Mouse (Mus musculus): ENCODE results near the gene Trpv6.

The Trpv6 gene

DNA sequence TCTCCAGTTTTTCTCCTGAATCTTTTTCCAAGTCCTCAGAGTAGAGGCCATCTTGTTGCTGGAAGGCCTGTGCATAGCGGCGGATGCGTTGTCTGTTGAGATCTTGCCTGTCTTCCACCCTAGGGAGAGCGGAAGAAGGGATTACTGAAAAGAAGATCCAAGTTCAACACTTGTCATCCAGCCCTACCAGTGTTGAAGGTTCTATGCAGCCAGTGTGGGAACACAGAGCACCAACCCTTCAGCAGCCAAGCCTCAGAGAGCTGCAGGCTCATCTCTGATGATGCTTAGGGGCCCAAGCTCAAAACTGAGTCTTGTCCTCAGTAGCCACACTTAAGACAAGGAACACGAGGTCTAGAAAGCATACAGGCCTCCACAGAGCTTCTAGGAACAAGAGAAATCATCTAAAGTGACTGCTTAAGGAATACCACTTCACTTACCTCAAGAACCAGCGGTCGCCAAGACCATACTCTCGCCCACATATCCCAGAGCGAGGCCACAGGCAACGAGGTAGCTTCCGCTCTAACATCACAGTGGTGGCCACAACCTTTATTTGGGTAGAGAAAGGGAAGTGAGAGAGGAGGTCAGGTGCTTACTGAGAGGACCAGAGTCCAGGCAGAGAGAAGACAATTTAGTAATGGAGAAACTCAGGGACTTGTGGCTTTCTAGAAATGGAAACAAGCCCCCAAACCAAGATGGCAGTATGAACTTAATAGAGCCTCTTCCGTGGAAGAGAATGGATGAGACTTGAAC, 14.8 kb downstream of the Trpv6 start:
- DNase-seq (ENCODE audit: low read depth), result no peak

GRCm38 (mm10) chr6:41620173-41620798, 15.9 kb downstream of the Trpv6 start:
- DNase-seq (ENCODE audit: low read depth), result no peak

DNA sequence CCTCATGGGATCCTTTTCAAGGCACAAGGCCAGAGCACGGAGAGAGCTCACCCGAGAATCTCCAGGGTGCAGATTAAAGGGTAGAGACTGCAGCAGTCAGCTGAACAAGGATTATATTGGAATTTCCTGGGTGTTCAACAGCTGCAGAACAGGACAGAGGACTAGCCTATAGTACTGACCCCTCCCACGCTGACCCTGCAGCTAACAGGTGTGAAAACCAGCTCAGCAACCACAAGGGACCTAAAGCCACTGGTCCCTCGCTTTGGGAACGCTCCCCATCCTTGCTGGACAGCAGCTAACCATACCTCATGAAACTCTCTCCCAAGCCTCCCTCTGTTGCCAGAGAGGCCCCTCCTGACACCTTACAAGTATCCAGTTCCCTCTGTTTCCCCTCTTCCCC, 28.6 kb downstream of the Trpv6 start:
- DNase-seq (ENCODE audit: low read depth), result no peak

GRCm38 (mm10) chr6:41606214-41606613, 30.0 kb downstream of the Trpv6 start:
- no peak for DNase-seq (ENCODE audit: low read depth)

- DNase-seq (ENCODE audit: low read depth), result no peak
Observed at GRCm38 (mm10) chr6:41605794-41606104, 30.5 kb downstream of the Trpv6 start.

- DNase-seq (ENCODE audit: low read depth), result peak; percentile 67
Observed at GRCm38 (mm10) chr6:41605061-41605793, 31.0 kb downstream of the Trpv6 start, which contains the start of gene Ephb6. TSS of gene Ephb6 (plus strand) at chr6:41605482.

DNA sequence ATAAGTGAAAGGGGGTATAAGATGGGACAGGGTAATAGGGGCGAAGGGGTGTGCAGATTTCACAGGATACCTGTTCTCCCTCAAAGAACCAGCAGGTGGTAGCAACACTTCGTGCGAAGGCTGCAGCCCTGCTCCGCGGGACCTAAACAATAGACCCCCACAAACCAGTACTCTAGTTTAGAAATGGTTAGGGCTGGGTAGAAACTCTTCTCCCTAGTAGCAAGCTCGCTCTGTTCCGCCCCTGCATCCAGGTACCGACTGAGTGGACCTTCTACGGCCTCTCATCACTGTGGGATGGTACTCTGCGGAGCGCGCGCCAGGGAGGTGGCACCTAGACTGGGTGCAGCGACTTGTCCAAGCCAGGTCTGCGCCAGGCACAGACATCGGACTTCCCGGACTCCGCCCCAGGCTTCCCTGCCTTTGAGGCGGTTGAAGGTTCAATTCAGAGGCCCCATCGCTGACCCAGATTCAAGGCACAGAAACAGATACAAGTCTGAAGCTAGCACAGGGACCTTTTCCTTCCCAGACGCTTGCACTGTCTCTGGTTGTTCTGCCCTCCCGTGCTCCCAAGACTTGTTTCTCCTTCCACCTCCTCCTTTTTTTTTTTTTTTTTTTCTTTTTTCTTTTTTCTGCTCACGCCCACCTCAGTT, 31.7 kb downstream of the Trpv6 start:
- peak; percentile 44 for DNase-seq (ENCODE audit: low read depth)

DNA sequence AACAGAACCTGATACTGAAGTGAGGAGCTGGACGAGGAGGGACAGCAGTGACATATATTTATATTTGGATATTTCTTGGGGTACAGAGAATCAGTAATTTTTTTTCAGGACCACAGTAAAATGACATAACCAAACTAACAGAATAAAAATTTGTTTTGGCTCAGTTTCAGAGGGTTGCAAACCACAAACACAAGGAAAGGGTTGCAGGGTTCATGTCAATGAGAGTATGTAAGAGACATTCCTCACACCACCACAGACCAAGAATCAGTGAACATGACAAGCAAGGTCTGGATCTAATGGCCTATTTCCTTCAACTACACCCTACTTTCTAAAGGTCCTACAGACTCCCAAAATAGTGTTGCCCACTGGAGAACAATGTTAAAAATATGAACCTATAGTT, 54.0 kb downstream of the Trpv6 start:
- no peak for DNase-seq (ENCODE audit: low read depth)

GRCm38 (mm10) chr6:41581295-41581694, 54.9 kb downstream of the Trpv6 start:
- DNase-seq (ENCODE audit: low read depth), result no peak

DNA sequence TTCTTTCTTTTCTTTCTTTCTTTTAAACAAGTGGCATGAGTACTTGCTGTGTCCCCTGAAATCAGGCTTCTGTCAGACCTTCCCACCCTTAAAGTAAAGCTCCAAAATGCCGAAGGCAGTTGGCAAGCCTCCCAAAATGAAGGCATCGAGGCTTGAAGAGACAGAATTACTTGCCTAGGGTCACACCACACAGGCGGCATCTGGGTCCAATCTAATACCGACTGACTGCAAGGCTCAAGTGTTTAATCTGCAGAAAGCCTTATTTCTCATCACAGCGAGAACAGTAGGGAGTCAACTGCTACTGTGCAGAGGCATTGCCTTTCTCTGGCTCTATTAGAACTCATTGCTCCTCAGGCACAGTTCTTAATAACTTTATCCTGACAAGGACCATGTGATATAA, 58.9 kb downstream of the Trpv6 start:
- DNase-seq (ENCODE audit: low read depth), result no peak

DNA sequence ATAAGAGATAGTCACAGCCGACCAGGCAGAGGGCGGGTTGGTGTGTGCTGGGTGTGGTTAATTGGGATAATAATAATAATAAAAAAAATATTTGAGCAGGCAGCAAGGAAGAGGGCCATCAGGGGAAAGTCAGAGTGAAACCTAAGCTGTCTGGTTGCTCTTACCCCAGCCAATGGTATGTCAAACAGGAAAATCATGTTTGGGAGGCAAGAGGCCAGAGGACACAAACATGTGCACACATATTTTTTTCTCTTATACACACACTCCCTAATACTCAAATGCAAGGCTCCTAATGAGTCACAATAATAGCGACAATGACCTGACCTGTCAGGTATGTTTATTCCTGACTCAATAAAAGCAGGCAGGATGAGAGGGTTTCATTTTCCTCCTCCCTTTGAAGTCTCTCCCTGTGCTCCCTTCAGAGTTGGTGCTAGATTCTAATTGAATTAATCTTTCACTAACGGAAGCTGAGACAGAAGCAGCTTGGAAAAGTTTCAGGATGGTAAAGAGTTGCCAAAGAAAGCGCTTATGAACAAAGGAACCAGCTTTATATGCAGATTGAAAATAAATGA, 59.6 kb downstream of the Trpv6 start:
- no peak for DNase-seq (ENCODE audit: low read depth)

All from c-Kit-positive CD71-negative TER-119-negative erythroid progenitor cells, embryonic 14.5 days (primary cell).